Mouse (Mus musculus): ENCODE results near the gene Camk1d. TPM values are rescaled to one million over a fixed set of nuclear protein-coding genes. Genes with fewer than 3 reads are reported as not detected.

Camk1d gene
- total RNA-seq, 2 experiments from 2014 or later: 0.26 to 4.5 TPM

GRCm38 (mm10) chr2:5712255-5712654, 2.1 kb downstream of the Camk1d start:
- ATAC-seq (replicated peaks; ENCODE audit: poor library complexity, severe bottlenecking): no peak

GRCm38 (mm10) chr2:5709911-5710310, 4.4 kb downstream of the Camk1d start:
- no peak for ATAC-seq (replicated peaks; ENCODE audit: poor library complexity, severe bottlenecking)

GRCm38 (mm10) chr2:5707871-5708733, 6.2 kb downstream of the Camk1d start:
- no peak for ATAC-seq (replicated peaks; ENCODE audit: poor library complexity, severe bottlenecking)

- no peak for ATAC-seq (replicated peaks; ENCODE audit: poor library complexity, severe bottlenecking)
These were observed 7.7 kb downstream of the Camk1d start for GRCm38 (mm10) chr2:5706618-5707017.

- peak; percentile 47; the same call in 1 of the 2 replicates for ATAC-seq (replicated peaks; ENCODE audit: poor library complexity, severe bottlenecking)
These were observed 11.9 kb downstream of the Camk1d start for GRCm38 (mm10) chr2:5702370-5702769.

- ATAC-seq (replicated peaks; ENCODE audit: poor library complexity, severe bottlenecking): no peak
These were observed 13.4 kb downstream of the Camk1d start for GRCm38 (mm10) chr2:5700931-5701330.

GRCm38 (mm10) chr2:5698451-5698850, 15.9 kb downstream of the Camk1d start:
- ATAC-seq (replicated peaks; ENCODE audit: poor library complexity, severe bottlenecking): no peak

GRCm38 (mm10) chr2:5694094-5694493, 20.2 kb downstream of the Camk1d start:
- no peak for ATAC-seq (replicated peaks; ENCODE audit: poor library complexity, severe bottlenecking)

- 0 out of 2 replicates have a peak, but pooled peaks have one; percentile 37 for ATAC-seq (replicated peaks; ENCODE audit: poor library complexity, severe bottlenecking)
These were observed 22.6 kb downstream of the Camk1d start for GRCm38 (mm10) chr2:5691729-5692128.

- ATAC-seq (replicated peaks; ENCODE audit: poor library complexity, severe bottlenecking): no peak
These were observed 30.9 kb downstream of the Camk1d start for GRCm38 (mm10) chr2:5683366-5683765.

- ATAC-seq (replicated peaks; ENCODE audit: poor library complexity, severe bottlenecking): no peak
These were observed 32.4 kb downstream of the Camk1d start for GRCm38 (mm10) chr2:5681909-5682308.

GRCm38 (mm10) chr2:5681302-5681701, 33.0 kb downstream of the Camk1d start:
- no peak for ATAC-seq (replicated peaks; ENCODE audit: poor library complexity, severe bottlenecking)

GRCm38 (mm10) chr2:5679055-5679454, 35.3 kb downstream of the Camk1d start:
- no peak for ATAC-seq (replicated peaks; ENCODE audit: poor library complexity, severe bottlenecking)

GRCm38 (mm10) chr2:5677472-5677871, 36.8 kb downstream of the Camk1d start:
- no peak for ATAC-seq (replicated peaks; ENCODE audit: poor library complexity, severe bottlenecking)

- ATAC-seq (replicated peaks; ENCODE audit: poor library complexity, severe bottlenecking): no peak
These were observed 37.5 kb downstream of the Camk1d start for GRCm38 (mm10) chr2:5676786-5677185.

- no peak for ATAC-seq (replicated peaks; ENCODE audit: poor library complexity, severe bottlenecking)
These were observed 38.2 kb downstream of the Camk1d start for GRCm38 (mm10) chr2:5676143-5676483.

GRCm38 (mm10) chr2:5675431-5676142, 38.7 kb downstream of the Camk1d start:
- no peak for ATAC-seq (replicated peaks; ENCODE audit: poor library complexity, severe bottlenecking)

GRCm38 (mm10) chr2:5674512-5674911, 39.8 kb downstream of the Camk1d start:
- no peak for ATAC-seq (replicated peaks; ENCODE audit: poor library complexity, severe bottlenecking)

- no peak for ATAC-seq (replicated peaks; ENCODE audit: poor library complexity, severe bottlenecking)
These were observed 40.5 kb downstream of the Camk1d start for GRCm38 (mm10) chr2:5673816-5674215.

GRCm38 (mm10) chr2:5672906-5673589, 41.3 kb downstream of the Camk1d start:
- no peak for ATAC-seq (replicated peaks; ENCODE audit: poor library complexity, severe bottlenecking)

- no peak for ATAC-seq (replicated peaks; ENCODE audit: poor library complexity, severe bottlenecking)
These were observed 44.2 kb downstream of the Camk1d start for GRCm38 (mm10) chr2:5670146-5670545.

Data from granulocyte monocyte progenitor cell, adult 5-6 weeks (primary cell).